Comparison of ENCODE assay signal across 9 mouse cellular contexts in genomic region chr3:87884291-87884690, GRCm38 (mm10). TPM values are rescaled to one million over a fixed set of nuclear protein-coding genes. Genes with fewer than 3 reads are reported as not detected.
DNase-seq lines count a peak whose midpoint lies in the region; ATAC-seq and TF ChIP-seq lines count a peak whose summit lies in the region.
"Had no signal": no experiment of that assay in that cellular context is flagged by ENCODE, and none has a peak within 500 bp of the region (broad histone marks: within the 10 kb centered on the region; RNA-seq: fewer than 3 reads in every experiment).

No protein-coding gene starts in this region.

- 3% methylated on average over 3 of the region's 3 CpGs for WGBS in cerebellum, adult 2 months
- WGBS in liver, embryonic 11.5 days: 4% methylated on average over 3 of the region's 3 CpGs
- WGBS in stomach, postnatal 0 days: 1% methylated on average over 3 of the region's 3 CpGs

- H3K9me3 ChIP-seq in liver, embryonic 11.5 days (ENCODE audit: control insufficient read depth, low read length): no peaks in the 10 kb centered on the region; the same call in 1 of the 2 replicates
- H3K9me3 ChIP-seq in stomach, postnatal 0 days (ENCODE audit: control insufficient read depth, low read length): no peaks in the 10 kb centered on the region

- peak overlapping the region; percentile 96 for H3K4me2 ChIP-seq in liver, embryonic 11.5 days
- peak overlapping the region; percentile 75 for H3K4me2 ChIP-seq in stomach, postnatal 0 days (replicated peaks; ENCODE audit: low read depth)

- peaks cover 5% of the 10 kb centered on the region; the same call in 1 of the 2 replicates for H3K4me1 ChIP-seq in cerebellum, adult 2 months (ENCODE audit: control insufficient read depth, insufficient read depth, low read length)
- H3K4me1 ChIP-seq in testis, adult 2 months (ENCODE audit: control insufficient read depth, insufficient read depth, low read length): peaks cover 8% of the 10 kb centered on the region
- H3K4me1 ChIP-seq in liver, embryonic 11.5 days (replicated peaks; ENCODE audit: control insufficient read depth, insufficient read depth, low read length): peaks cover 19% of the 10 kb centered on the region
- H3K4me1 ChIP-seq in stomach, postnatal 0 days (replicated peaks; ENCODE audit: control insufficient read depth, insufficient read depth): peaks cover 5% of the 10 kb centered on the region

- H3K27me3 ChIP-seq in cerebellum, adult 2 months (ENCODE audit: control insufficient read depth, insufficient read depth, low read length): no peaks in the 10 kb centered on the region
- H3K27me3 ChIP-seq in testis, adult 2 months (ENCODE audit: control insufficient read depth, insufficient read depth, low read length): no peaks in the 10 kb centered on the region
- H3K27me3 ChIP-seq in liver, embryonic 11.5 days (replicated peaks; ENCODE audit: control insufficient read depth, insufficient read depth, low read length): no peaks in the 10 kb centered on the region
- no peaks in the 10 kb centered on the region for H3K27me3 ChIP-seq in stomach, postnatal 0 days (ENCODE audit: control insufficient read depth, insufficient read depth, low read length)

- intact Hi-C loops in left cerebral cortex, postnatal 36 days (cut with DNase I): no loop called here

- no peak for TF ChIP-seq POLR2A in cerebellum, adult 2 months (IDR thresholded peaks at IDR 0.05; ENCODE audit: borderline replicate concordance, insufficient read depth, low read length)
- no peak for TF ChIP-seq POLR2A in testis, adult 2 months (IDR thresholded peaks at IDR 0.05; ENCODE audit: control insufficient read depth, low read depth, low read length)

- DNase-seq in cerebellum, adult 2 months: no peak
- DNase-seq in cerebellum, postnatal 14 days: no peak
- DNase-seq in testis, postnatal 10 days (ENCODE audit: low spot score): no peak
- DNase-seq in liver, embryonic 11.5 days (ENCODE audit: low spot score): no peak
- DNase-seq in stomach, postnatal 0 days (ENCODE audit: low spot score): no peak
- no peak for DNase-seq in left cerebral cortex, postnatal 36 days (ENCODE audit: low spot score in 2 of 2)
- DNase-seq in kidney, postnatal 10 days: no peak

- TF ChIP-seq CTCF in cerebellum, adult 2 months (IDR thresholded peaks at IDR 0.05; ENCODE audit: borderline replicate concordance, insufficient read depth, low read depth, low read length): no peak
- TF ChIP-seq CTCF in testis, adult 2 months (IDR thresholded peaks at IDR 0.05; ENCODE audit: control insufficient read depth, insufficient read depth, insufficient replicate concordance, low read depth, low read length): no peak
- no peak for TF ChIP-seq CTCF in stomach, postnatal 0 days (IDR thresholded peaks at IDR 0.05; ENCODE audit: low read depth)

- peak overlapping the region; percentile 81 for H3K4me3 ChIP-seq in cerebellum, adult 2 months (replicated peaks; ENCODE audit: insufficient read depth, low read depth, low read length)
- H3K4me3 ChIP-seq in testis, adult 2 months (ENCODE audit: control insufficient read depth, low read depth, low read length): peak overlapping the region; percentile 94
- peak overlapping the region; percentile 94 for H3K4me3 ChIP-seq in liver, embryonic 11.5 days (ENCODE audit: low read depth, low read length)
- H3K4me3 ChIP-seq in stomach, postnatal 0 days (ENCODE audit: low read depth, low read length): peak overlapping the region; percentile 90

- H3K27ac ChIP-seq in cerebellum, adult 2 months (ENCODE audit: insufficient read depth, low read length): no peak overlapping the region
- H3K27ac ChIP-seq in testis, adult 2 months (ENCODE audit: control insufficient read depth, insufficient read depth, low read depth, low read length): peak overlapping the region; percentile 87
- H3K27ac ChIP-seq in liver, embryonic 11.5 days (ENCODE audit: low read depth, low read length): peak overlapping the region; percentile 88
- H3K27ac ChIP-seq in stomach, postnatal 0 days (replicated peaks): no peak overlapping the region

- H3K9ac ChIP-seq in liver, embryonic 11.5 days (ENCODE audit: low read depth, low read length): peak overlapping the region; percentile 95
- peak overlapping the region; percentile 93 for H3K9ac ChIP-seq in stomach, postnatal 0 days (ENCODE audit: low read length)

- H3K36me3 ChIP-seq in testis, adult 2 months (ENCODE audit: control insufficient read depth, insufficient read depth, low read length): peaks cover 2% of the 10 kb centered on the region; the same call in 1 of the 2 replicates
- peaks cover 7% of the 10 kb centered on the region for H3K36me3 ChIP-seq in liver, embryonic 11.5 days (ENCODE audit: control insufficient read depth, insufficient read depth, low read length)
- 0 out of 2 replicates have a peak, but pooled peaks cover 5% of the 10 kb centered on the region for H3K36me3 ChIP-seq in stomach, postnatal 0 days (ENCODE audit: control insufficient read depth, insufficient read depth, low read length)

- no peak for TF ChIP-seq EP300 in stomach, postnatal 0 days (optimal IDR thresholded peaks at IDR 0.05)

- ATAC-seq in liver, embryonic 11.5 days (replicated peaks; ENCODE audit: low FRiP score): no peak
- no peak for ATAC-seq in stomach, postnatal 0 days (ENCODE audit: low FRiP score, low TSS enrichment)

RNA-seq across cellular contexts. Expression of gene Prcc, which starts 1.1 kb away (rescaled TPM):
- 47.6 and 48.8 TPM in 2 replicates for polyA plus RNA-seq in cerebellum, adult 2 months (2012; rRNA removed)
- polyA plus RNA-seq in testis, adult 2 months (2012; rRNA removed): 16.2 and 17.5 TPM in 2 replicates
- polyA plus RNA-seq in liver, embryonic 11.5 days (2014; fragmentation: Nextera tagmentation; extraction: Ambion mirVana): 15.4 and 15.6 TPM in 2 replicates
- polyA plus RNA-seq in stomach, postnatal 0 days (2015; fragmentation: Nextera tagmentation; extraction: Ambion mirVana): 7.1 and 8.0 TPM in 2 replicates
- 10 to 100 TPM; 59.8 to 63.6 TPM for total RNA-seq in left cerebral cortex, postnatal 36 days (2021)

RNA-seq across cellular contexts. Expression of gene Hdgf, which starts 21.8 kb away (rescaled TPM):
- 180 and 194 TPM in 2 replicates for polyA plus RNA-seq in cerebellum, adult 2 months (2012; rRNA removed)
- polyA plus RNA-seq in testis, adult 2 months (2012; rRNA removed): 167 and 171 TPM in 2 replicates
- polyA plus RNA-seq in liver, embryonic 11.5 days (2014; fragmentation: Nextera tagmentation; extraction: Ambion mirVana): 520 and 526 TPM in 2 replicates
- 165 and 168 TPM in 2 replicates for polyA plus RNA-seq in stomach, postnatal 0 days (2015; fragmentation: Nextera tagmentation; extraction: Ambion mirVana)
- 100 to 1,000 TPM; 150 to 153 TPM for total RNA-seq in left cerebral cortex, postnatal 36 days (2021)

RNA-seq across cellular contexts. Expression of gene Mrpl24, which starts 35.0 kb away (rescaled TPM):
- polyA plus RNA-seq in cerebellum, adult 2 months (2012; rRNA removed): 83.9 and 84.9 TPM in 2 replicates
- 79.1 and 96.3 TPM in 2 replicates for polyA plus RNA-seq in testis, adult 2 months (2012; rRNA removed)
- 95.7 and 97.5 TPM in 2 replicates for polyA plus RNA-seq in liver, embryonic 11.5 days (2014; fragmentation: Nextera tagmentation; extraction: Ambion mirVana)
- 61.4 and 63.4 TPM in 2 replicates for polyA plus RNA-seq in stomach, postnatal 0 days (2015; fragmentation: Nextera tagmentation; extraction: Ambion mirVana)
- 10 to 100 TPM; 44.6 to 54.9 TPM for total RNA-seq in left cerebral cortex, postnatal 36 days (2021)

RNA-seq across cellular contexts. Expression of gene Sh2d2a, which starts 37.7 kb away (rescaled TPM):
- 0.05 TPM in 2 replicates for polyA plus RNA-seq in cerebellum, adult 2 months (2012; rRNA removed)
- 0.04 and 0.10 TPM in 2 replicates for polyA plus RNA-seq in testis, adult 2 months (2012; rRNA removed)
- polyA plus RNA-seq in liver, embryonic 11.5 days (2014; fragmentation: Nextera tagmentation; extraction: Ambion mirVana): 0.13 and 0.15 TPM in 2 replicates
- polyA plus RNA-seq in stomach, postnatal 0 days (2015; fragmentation: Nextera tagmentation; extraction: Ambion mirVana): 0.08 and 0.11 TPM in 2 replicates
- not detected for total RNA-seq in left cerebral cortex, postnatal 36 days (2021)
- total RNA-seq: layer of hippocampus, adult 8-10 months had no signal

RNA-seq across cellular contexts. Expression of gene Isg20l2, which starts 45.8 kb away (rescaled TPM):
- polyA plus RNA-seq in cerebellum, adult 2 months (2012; rRNA removed): 15.2 and 15.9 TPM in 2 replicates
- polyA plus RNA-seq in testis, adult 2 months (2012; rRNA removed): 59.9 and 60.6 TPM in 2 replicates
- 66.9 and 68.1 TPM in 2 replicates for polyA plus RNA-seq in liver, embryonic 11.5 days (2014; fragmentation: Nextera tagmentation; extraction: Ambion mirVana)
- 20.2 and 21.5 TPM in 2 replicates for polyA plus RNA-seq in stomach, postnatal 0 days (2015; fragmentation: Nextera tagmentation; extraction: Ambion mirVana)
- 10 to 100 TPM; 12.9 to 14.3 TPM for total RNA-seq in left cerebral cortex, postnatal 36 days (2021)

Comparison
In these comparisons a context has a peak if more than half of its experiments do, and no peak if none do; other contexts are left out.
1. H3K27ac ChIP-seq: peak in testis, adult 2 months (single experiment) and liver, embryonic 11.5 days (single experiment); none in cerebellum, adult 2 months (single experiment) and stomach, postnatal 0 days (single experiment).
2. Peak in every context shown above with its lines, with median percentiles within 50 percentile points of each other: H3K4me3 ChIP-seq.